Mouse (Mus musculus): ENCODE data around the gene Ifi27l2b. TPM values are rescaled to one million over a fixed set of nuclear protein-coding genes. Genes with fewer than 3 reads are reported as not detected.
"Not testable (repeated sequence)": the region's sequence is repeated elsewhere in the genome, so short reads cannot be mapped to it uniquely, and the experiment has no call there.

Ifi27l2b gene
- total RNA-seq (2022), result not detected

GRCm38 (mm10) chr12:103457140-103457539, at the start of gene Ifi27l2b:
TSS of gene Ifi27l2b (minus strand) at chr12:103457223.
- no peak for DNase-seq

GRCm38 (mm10) chr12:103504402-103504801, 47.4 kb upstream of the Ifi27l2b start:
- DNase-seq, result no peak

- DNase-seq, result no peak
Observed at GRCm38 (mm10) chr12:103503300-103503699, 46.3 kb upstream of the Ifi27l2b start.

GRCm38 (mm10) chr12:103499261-103499660, 42.2 kb upstream of the Ifi27l2b start:
- no peak for DNase-seq

DNA sequence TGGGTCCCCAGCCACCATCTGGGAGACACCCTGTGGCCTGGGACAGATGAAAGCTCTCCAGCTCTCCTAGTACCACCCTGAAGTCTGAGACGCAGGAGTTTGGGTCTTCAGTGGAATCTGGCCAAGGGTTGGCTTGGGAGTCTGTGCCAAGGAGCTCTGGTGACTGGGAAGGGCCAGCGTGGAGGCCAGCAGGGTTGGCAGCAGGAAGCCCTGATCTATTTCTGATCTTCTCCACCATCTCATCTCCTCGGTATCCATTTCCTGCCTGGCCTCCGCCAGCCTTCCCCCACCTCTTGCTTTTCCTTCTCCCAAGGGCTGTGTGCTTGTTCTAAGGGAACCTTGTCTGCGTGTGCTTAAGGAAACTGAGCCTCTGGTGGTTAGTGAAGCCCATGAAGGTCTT, 41.7 kb upstream of the Ifi27l2b start:
- no peak for DNase-seq

- no peak for DNase-seq
Observed at GRCm38 (mm10) chr12:103494486-103494885, 37.5 kb upstream of the Ifi27l2b start.

DNA sequence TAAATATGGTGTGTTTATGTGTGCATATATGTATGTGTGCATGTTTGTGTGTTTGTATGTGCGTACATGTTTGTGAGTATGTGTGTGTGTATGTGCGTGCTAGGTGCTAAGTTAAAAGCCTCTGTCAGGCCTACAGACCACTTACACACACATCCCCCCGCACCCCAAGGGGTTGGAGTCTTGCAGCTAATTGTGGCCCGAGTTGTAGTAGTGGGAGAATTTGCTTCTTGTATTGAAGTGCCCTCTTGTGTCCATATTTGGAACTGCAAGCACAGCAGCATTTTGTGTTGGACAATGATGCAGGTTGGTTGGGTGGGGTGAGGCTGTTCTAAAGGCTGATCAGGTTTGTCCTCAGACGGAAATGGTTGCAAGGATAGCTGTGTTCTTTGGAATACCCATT, 35.7 kb upstream of the Ifi27l2b start:
- DNase-seq, result peak; percentile 45

DNA sequence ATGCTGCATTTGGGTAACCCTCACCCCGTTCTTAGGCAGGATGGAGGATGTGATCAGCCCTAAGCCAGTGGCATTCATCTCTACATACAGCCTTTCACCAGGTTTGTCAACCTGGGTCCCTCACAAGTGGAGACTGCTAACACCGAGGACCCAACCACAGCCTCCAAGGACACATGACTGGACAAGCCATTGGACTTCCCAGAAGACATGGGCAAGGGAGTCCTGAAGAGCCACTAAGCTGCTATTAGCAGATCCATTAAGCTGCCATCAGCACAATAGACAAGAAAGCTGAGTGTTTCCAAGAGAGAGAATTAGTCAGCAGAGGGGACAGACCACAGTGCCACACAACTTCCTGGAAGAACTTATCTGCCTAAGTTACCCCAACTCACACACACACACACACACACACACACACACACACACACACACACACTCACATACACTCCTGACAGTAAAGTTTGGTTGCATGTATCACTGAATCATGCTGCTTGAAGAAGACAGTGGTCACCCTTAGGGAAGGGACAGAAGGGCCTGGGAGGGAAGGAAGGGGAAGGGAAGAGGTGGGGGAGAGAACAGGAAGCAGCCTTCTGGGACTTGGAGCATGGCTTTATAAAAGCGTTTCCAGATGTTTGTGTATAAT, 34.2 kb upstream of the Ifi27l2b start:
- no peak for DNase-seq

DNA sequence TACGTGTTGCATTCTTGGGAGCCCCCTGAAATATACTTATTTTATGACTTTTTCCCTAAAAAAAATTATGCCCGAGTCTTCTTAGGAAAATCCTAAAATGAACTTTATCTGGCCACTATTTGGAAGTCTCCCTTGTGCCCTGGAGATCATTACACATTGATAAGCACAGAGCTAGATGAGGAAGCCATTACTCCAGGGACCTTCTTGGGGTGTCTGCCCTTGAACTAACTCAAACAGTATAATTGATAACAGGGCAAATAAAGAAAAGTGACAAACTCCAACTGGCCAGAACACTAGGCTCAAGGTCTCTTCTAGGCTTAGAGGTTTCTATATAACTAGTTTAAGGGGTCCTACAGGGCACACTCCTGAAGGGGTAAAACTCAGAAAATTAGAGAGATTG, 30.7 kb upstream of the Ifi27l2b start:
- no peak for DNase-seq

DNA sequence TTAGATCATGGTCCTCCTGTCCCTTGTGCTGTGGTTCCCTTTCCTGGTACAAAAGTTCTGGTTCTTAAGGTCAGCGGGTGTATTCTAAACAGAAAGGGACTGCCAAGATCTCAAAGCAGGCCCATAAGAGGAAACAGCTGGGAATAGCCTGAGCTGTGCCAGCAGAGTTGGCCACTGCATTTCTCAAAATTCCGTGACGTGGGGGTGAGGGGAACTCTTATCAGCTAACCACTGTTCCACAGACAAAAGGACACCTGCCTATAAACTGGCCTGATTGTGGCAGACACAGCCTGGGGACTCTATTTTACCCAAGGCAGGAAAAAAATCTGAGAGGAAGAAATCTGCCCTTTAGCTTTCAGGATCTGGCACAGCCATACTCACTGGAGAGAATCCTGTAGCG, 30.3 kb upstream of the Ifi27l2b start:
- no peak for DNase-seq

DNA sequence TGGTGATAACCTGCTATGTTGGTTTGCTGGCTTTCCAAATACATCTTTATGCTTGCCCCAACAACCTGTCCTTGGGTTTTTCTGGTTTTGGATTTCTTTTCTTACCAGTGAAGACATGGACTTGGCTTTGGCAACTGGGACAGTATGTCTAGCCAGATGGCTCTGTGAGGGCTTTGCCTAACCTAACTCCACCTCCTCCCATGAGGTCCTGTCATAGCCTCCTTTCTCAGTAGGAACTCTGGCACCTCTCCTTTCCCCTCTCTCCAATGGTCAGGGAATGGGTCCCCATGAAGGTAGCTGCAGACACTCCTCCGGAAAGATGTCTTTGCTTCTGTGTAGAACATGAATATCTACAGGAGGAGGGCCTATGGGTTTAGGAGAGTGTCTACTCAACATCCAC, 29.7 kb upstream of the Ifi27l2b start:
- no peak for DNase-seq

GRCm38 (mm10) chr12:103484200-103484972, 27.4 kb upstream of the Ifi27l2b start:
- DNase-seq, result not testable (repeated sequence)

DNA sequence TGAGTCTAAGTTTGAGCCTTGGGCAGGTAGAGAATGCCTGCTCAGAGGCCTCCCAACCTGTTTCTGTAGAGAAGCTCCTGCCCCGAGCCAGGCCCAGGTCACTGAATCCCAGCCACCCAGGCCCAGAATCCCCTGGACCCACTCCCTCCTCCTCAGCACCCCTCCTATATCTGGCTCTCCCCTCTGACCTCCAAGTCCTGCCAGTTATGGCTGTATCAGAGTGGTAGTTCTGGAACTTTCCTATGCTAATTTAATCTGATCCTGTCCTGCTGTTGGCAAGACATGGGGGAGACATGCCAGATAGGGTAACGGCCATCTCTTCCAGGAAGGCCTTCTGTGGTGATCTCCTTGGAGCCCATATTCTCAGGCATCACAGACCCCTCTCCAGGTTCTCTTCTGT, 25.8 kb upstream of the Ifi27l2b start:
- no peak for DNase-seq

DNA sequence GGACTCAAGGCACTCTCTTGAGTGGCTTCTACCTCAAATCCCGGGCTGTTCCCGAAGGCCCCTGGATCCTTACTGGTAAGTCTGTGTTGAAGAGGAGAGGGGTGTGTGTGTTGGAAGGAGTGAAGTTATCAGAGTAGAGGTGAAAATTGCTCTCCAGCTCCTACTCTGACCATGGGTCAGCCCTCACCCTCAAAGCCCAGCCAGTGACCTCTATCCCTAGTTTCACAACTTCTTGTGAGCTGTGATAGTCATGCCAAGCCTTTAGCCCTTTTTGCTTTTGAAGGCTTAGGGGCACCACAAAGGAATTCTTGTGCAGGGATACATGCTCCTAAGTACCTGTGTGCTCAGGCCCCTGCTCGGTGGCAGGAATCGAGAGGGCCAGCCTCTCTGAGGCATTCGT, 24.6 kb upstream of the Ifi27l2b start:
- no peak for DNase-seq

DNA sequence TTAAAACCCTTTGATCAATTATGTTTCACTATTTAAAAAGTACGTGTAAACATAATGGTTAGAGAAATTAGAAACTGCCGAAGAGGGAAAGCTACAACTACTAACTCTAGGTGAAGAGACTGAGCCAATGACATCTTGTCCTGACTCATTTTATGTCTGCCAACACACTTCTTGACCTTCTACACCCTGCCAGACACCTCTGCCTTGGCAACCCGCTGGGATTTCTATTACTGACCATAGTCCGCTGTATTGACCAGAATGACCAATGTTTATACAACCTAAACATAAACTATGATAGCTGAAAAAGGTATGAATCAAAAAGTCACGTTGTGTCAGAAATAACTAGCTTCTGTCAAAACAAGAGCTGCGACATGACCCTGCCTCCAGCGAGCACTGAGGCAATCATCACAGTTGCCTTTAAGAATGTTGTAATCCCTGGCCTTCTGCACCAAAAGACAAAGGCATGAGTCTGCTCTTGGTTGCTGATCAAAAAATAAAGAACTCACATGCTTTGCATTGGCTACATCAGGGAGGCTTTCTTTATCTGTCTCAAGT, 20.5 kb upstream of the Ifi27l2b start:
- DNase-seq, result no peak

- no peak for DNase-seq
Observed at GRCm38 (mm10) chr12:103476779-103477389, 19.9 kb upstream of the Ifi27l2b start.

DNA sequence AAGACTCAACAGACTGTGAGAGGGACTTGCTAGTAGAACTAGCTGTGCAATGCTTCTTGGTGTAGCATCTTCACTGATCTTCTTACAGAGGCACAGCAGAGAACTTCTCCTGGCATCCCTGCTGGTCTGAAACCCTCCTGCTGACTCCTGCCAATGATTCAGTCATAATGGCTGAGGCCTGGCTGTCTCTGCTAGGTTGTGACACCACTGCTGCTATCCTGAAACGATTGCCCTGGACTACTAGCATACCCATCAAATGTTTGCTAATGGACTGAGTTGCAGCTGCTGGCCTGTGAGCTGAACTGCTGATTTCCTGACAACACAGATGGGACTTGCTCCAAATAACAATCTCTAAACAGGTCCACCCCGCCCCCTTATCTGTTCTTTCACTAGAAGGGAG, 17.5 kb upstream of the Ifi27l2b start:
- DNase-seq, result no peak

GRCm38 (mm10) chr12:103456727-103457126, 296 bp downstream of the Ifi27l2b start:
- DNase-seq, result not testable (repeated sequence)

DNA sequence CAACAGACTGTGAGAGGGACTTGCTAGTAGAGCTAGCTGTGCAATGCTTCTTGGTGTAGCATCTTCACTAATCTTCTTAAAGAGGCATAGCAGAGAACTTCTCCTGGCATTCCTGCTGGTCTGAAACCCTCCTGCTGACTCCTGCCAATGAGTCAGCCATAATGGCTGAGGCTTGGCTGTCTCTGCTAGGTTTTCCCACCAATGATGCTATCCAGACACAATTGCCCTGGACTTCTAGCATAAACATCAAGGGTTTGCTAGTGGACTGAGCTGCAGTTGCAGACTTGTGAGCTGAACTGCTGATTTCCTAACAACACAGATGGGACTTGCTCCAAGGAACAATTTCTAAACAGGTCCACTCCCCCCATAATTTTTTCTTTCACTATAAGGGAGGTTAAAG, 3.7 kb downstream of the Ifi27l2b start:
- DNase-seq, result no peak

GRCm38 (mm10) chr12:103445060-103445459, 12.0 kb downstream of the Ifi27l2b start:
- DNase-seq, result no peak

DNA sequence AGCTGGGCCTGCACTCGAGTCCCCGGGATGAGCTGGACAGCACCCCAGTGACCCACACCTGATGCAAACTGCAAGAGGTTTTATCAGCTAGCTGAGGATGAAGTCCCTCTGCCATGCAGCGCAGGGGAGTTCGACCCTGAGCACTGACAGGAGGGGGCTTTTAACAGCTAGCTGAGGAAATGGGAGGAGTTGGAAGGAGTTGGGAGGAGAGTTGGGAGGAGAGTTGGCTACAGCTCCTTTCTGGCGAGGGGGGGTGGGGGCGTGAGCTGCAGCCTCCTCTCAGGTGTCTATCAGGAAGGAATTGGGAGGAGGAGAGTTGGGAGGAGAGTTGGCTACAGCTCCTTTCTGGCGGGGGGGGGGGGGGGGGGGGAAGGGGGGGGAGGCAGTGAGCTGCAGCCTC, 12.8 kb downstream of the Ifi27l2b start:
- DNase-seq, result not testable (repeated sequence)

GRCm38 (mm10) chr12:103443524-103443923, 13.5 kb downstream of the Ifi27l2b start, which contains the start of gene Ifi27l2a:
TSS of gene Ifi27l2a (minus strand) at chr12:103443680.
- no peak for DNase-seq

GRCm38 (mm10) chr12:103437601-103438000, 19.4 kb downstream of the Ifi27l2b start:
- no peak for DNase-seq
